Mouse (Mus musculus) stomach, embryonic 16.5 days (tissue): Measurements from ENCODE around the gene Osbpl7. TPM values are rescaled to one million over a fixed set of nuclear protein-coding genes. Genes with fewer than 3 reads are reported as not detected.

Source experiments
- ATAC-seq: fragments of 200-750 bp; cut with Nextera tagmentation; 2 replicates; pipeline ENCODE4 v1.8.0; 2017; ENCODE audit warnings: moderate number of reproducible peaks, moderate TSS enrichment; ENCODE audit not compliant: insufficient read depth, low FRiP score
- H3K27ac ChIP-seq: fragments of 300-500 bp; sonication (generic); 2 replicates; pipeline ENCODE4 v1.5.1; 2014; ENCODE audit warnings: low read length
- H3K27me3 ChIP-seq: fragments of 300-500 bp; sonication (generic); 2 replicates; pipeline ENCODE4 v1.6.1; 2014; ENCODE audit warnings: low read length, control low read depth, mixed read lengths; ENCODE audit not compliant: control insufficient read depth, insufficient read depth
- H3K36me3 ChIP-seq: fragments of 300-500 bp; sonication (generic); 2 replicates; pipeline ENCODE4 v1.6.1; 2014; ENCODE audit warnings: low read length; ENCODE audit not compliant: control insufficient read depth, insufficient read depth
- H3K4me1 ChIP-seq: fragments of 300-500 bp; sonication (generic); 2 replicates; pipeline ENCODE4 v1.6.1; 2014; ENCODE audit warnings: low read length, control low read depth, mixed read lengths; ENCODE audit not compliant: control insufficient read depth, insufficient read depth
- H3K4me2 ChIP-seq: fragments of 300-500 bp; sonication (generic); 2 replicates; pipeline ENCODE4 v1.6.1; 2014; ENCODE audit warnings: low read depth, low read length, mixed read lengths
- H3K4me3 ChIP-seq: fragments of 300-500 bp; sonication (generic); replicated peaks from 2 replicates; pipeline ENCODE4 v1.5.1; 2014; ENCODE audit warnings: mild to moderate bottlenecking, low read length
- H3K9ac ChIP-seq: fragments of 300-500 bp; sonication (generic); 2 replicates; pipeline ENCODE4 v1.6.1; 2014; ENCODE audit warnings: low read length
- H3K9me3 ChIP-seq: fragments of 300-500 bp; sonication (generic); replicated peaks from 2 replicates; pipeline ENCODE4 v1.6.1; 2016; ENCODE audit warnings: low read length, control low read depth; ENCODE audit not compliant: control insufficient read depth
- WGBS: fragments of 180-500 bp; shearing (Covaris S2); extraction: QIAGEN DNeasy Blood & Tissue Kit; methylation state at CpG from one replicate; pipeline ENCODE4 v1.1.7; 2014; 5-methylcytosine and 5-hydroxymethylcytosine counted together
- microRNA-seq: library from miRNA; unstranded; fragments of <30 nt; microRNA quantifications from one replicate; pipeline ENCODE4, GENCODE M21; 2016
- polyA plus RNA-seq: library from polyadenylated mRNA; unstranded; fragments of >200 nt; fragmentation: Nextera tagmentation; extraction: Ambion mirVana; gene quantifications from 2 replicates; pipeline ENCODE4 v1.2.1, GENCODE M21; 2015

Gene Osbpl7
- polyA plus RNA-seq, 1 experiment from 2014 or later: 10.5 TPM

DNA sequence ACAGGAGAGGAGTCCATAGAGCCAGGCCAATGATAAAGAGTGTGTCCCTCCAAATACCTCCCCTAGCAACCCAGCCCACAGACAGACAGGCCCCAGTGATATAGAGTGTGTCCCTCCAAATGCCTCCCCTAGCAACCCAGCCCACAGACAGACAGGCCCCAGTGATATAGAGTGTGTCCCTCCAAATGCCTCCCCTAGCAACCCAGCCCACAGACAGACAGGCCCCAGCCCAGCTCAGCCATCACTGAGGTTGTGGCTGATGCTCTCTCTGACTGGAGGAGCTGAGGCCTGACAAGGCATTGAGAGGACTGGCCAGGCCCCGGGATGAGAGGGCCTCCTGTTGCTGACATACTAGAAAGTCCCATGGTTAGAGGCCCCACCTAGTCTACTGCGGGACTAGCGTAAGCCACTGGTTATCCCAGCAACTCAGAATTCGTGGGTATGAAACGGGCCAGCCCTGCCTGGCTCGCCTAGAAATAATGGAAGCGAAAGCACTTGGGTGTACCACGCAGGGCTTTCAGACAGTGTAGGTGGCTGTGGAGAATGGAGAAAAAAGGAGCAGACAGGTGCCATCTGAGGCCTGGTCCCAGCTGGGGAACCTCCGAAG lies 62.2 kb downstream of the Osbpl7 start:
- 86% methylated on average over 9 of the region's 9 CpGs for WGBS
- Histone ChIP-seq H3K27ac (no peak overlapping the region), H3K27me3 (peaks cover 48% of the 10 kb centered on the region), H3K4me3 (no peak overlapping the region), H3K9ac (no peak overlapping the region), H3K4me2 (no peak overlapping the region), H3K9me3 (no peaks in the 10 kb centered on the region), H3K36me3 (no peaks in the 10 kb centered on the region), H3K4me1 (peaks cover 18% of the 10 kb centered on the region)
- ATAC-seq: no peak

DNA sequence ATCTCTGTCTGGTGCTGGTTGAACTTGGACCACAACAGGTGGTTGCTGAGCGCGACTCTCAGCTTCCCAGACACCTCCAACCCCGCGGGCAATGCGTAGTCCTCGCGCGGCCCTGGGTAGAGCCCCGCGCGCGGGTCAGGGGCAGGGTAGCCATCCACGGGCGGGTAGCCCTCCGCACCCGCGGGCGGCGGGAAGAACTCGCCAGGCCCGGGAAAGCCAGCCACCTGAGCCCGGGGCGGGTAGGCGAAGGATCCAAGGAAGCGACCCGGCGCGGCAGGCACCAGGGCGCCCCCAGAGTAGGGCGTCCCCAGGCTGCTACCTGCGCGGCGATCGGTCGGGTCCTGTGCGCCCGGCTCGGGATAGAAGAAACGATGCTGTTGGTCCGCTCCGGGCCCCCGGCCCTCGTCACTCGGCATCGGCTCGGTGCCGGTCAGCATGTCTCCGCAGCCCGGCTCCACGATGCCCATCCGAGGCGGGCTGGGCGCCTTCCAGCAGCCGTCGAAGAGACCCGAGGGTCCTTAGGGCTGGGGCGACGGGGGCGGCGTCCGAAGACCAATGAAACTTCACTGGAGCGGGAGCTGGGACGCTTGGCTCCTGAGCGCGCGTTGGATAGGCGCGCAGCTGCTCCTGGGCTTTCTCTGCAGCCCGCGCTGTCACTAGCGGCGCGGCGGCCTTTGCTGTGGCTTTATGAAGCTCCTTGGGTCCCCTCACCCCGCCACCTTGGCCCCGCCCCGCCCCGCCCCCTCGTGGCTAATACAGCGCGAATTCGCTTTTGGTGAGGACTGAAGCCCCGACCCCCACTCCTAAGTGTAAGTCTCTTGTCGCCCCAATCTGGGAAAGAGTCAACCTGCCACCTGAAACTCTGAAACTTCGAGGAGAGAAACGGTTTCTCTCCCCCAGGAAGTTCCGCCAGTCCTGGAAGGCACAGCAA lies 64.5 kb downstream of the Osbpl7 start, which contains the start of gene Tbx21:
TSS of gene Tbx21 (minus strand) at position 661 of the 931 bp plus-strand sequence.
- Histone ChIP-seq H3K9ac (peak within 1 kb of the TSS; percentile 32; the same call in 1 of the 2 replicates), H3K4me1 (peaks cover 18% of the 10 kb centered on the region), H3K9me3 (no peaks in the 10 kb centered on the region), H3K27me3 (peaks cover 63% of the 10 kb centered on the region), H3K27ac (no peak within 1 kb of the TSS), H3K36me3 (no peaks in the 10 kb centered on the region), H3K4me3 (peak within 1 kb of the TSS; percentile 41), H3K4me2 (peak within 1 kb of the TSS; percentile 60)
- no peak for ATAC-seq
- WGBS: under 1% methylated on average over 87 of the region's 87 CpGs

DNA sequence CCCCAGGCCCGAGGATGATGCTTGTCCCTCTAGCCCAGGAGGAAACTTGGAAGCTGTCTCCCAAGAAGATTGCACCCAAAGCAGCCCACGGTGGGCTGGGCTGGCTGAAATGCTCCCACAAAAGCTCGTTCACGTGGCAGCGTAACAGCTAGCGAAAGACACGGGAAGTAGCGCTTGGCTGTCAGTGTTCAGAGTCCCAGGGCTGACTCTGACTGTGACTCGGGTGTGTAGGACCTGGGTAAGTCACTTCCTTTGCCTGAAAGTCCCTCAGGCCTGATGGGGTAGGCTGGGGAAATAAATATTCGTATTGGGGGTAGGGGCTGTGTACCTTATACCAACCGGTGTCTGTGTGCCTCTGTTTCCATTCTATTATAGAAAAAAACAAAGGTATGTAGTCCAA lies 65.4 kb downstream of the Osbpl7 start:
- ATAC-seq: no peak
- Histone ChIP-seq H3K4me1 (peaks cover 18% of the 10 kb centered on the region), H3K27ac (no peak overlapping the region), H3K4me2 (peak overlapping the region; percentile 60), H3K36me3 (no peaks in the 10 kb centered on the region), H3K9me3 (no peaks in the 10 kb centered on the region), H3K27me3 (peaks cover 63% of the 10 kb centered on the region), H3K9ac (no peak overlapping the region), H3K4me3 (no peak overlapping the region)
- WGBS: 7% methylated on average over 11 of the region's 11 CpGs

Small RNA genes lying within 50 kb of the gene (microRNA-seq; reads per million reads assigned to microRNA genes)
- 0.83 reads per million for gene Mir8103

Other genes with a start within 250 kb of the Osbpl7 start
- gene Nfe2l1, start 220.7 kb upstream of the Osbpl7 start, polyA plus RNA-seq: 64.8 and 65.7 TPM in 2 replicates
- gene Copz2, start 200.8 kb upstream of the Osbpl7 start, polyA plus RNA-seq: 124 and 136 TPM in 2 replicates
- gene Cdk5rap3, start 134.1 kb upstream of the Osbpl7 start, polyA plus RNA-seq: 68.7 and 75.0 TPM in 2 replicates
- 70.8 and 81.7 TPM in 2 replicates for gene Prr15l, start 122.5 kb upstream of the Osbpl7 start, polyA plus RNA-seq
- 70.7 and 76.8 TPM in 2 replicates for gene Pnpo, start 106.6 kb upstream of the Osbpl7 start, polyA plus RNA-seq
- gene Sp2, start 67.7 kb upstream of the Osbpl7 start, polyA plus RNA-seq: 13.4 and 14.6 TPM in 2 replicates
- gene Sp6, start 37.2 kb upstream of the Osbpl7 start, polyA plus RNA-seq: 6.1 and 9.7 TPM in 2 replicates
- 20.3 and 20.7 TPM in 2 replicates for gene Scrn2, start 20.7 kb upstream of the Osbpl7 start, polyA plus RNA-seq
- 0.34 and 0.62 TPM in 2 replicates for gene Lrrc46, start 9.2 kb upstream of the Osbpl7 start, polyA plus RNA-seq
- 76.7 and 78.9 TPM in 2 replicates for gene Mrpl10, start 9.1 kb upstream of the Osbpl7 start, polyA plus RNA-seq
- 0.09 and 0.13 TPM in 2 replicates for gene Tbx21, start 64.7 kb downstream of the Osbpl7 start, polyA plus RNA-seq
- gene Tbkbp1, start 100.9 kb downstream of the Osbpl7 start, polyA plus RNA-seq: 2.0 and 2.5 TPM in 2 replicates
- 32.9 and 36.4 TPM in 2 replicates for gene Kpnb1, start 137.3 kb downstream of the Osbpl7 start, polyA plus RNA-seq
- gene Npepps, start 230.0 kb downstream of the Osbpl7 start, polyA plus RNA-seq: 94.7 and 95.8 TPM in 2 replicates